Mouse (Mus musculus): ENCODE measurements at regions not wholly inside any gene's neighbourhood (a gene's known extent, or its start where the extent isn't known, plus 50 kb on each side); places are given as distances from the start of the nearest gene placed in this dataset.

- no peak for TF ChIP-seq POLR2A (IDR thresholded peaks at IDR 0.05; ENCODE audit: insufficient read length, low read depth)
- TF ChIP-seq REST (IDR thresholded peaks at IDR 0.05; ENCODE audit: insufficient read depth, insufficient read length), result no peak
- no peak for TF ChIP-seq POLR2AphosphoS2 (IDR thresholded peaks at IDR 0.05; ENCODE audit: insufficient read length, low read depth)
- TF ChIP-seq CEBPB (IDR thresholded peaks at IDR 0.05; ENCODE audit: insufficient read depth, poor library complexity, severe bottlenecking), result no peak
- TF ChIP-seq USF1 (IDR thresholded peaks at IDR 0.05; ENCODE audit: low read depth), result no peak
- no peak for TF ChIP-seq MYOD1 (IDR thresholded peaks at IDR 0.05; ENCODE audit: control insufficient read depth in 1 of 3, insufficient read length in 2 of 3, low read depth in 2 of 3)
Observed at GRCm38 (mm10) chr2:48172626-48173025, 641.3 kb upstream of the Acvr2a start.
